Mouse (Mus musculus) myocyte (in vitro differentiated cells): Measurements from ENCODE around the gene Rpl23.
A peak's percentile ranks its signal among the peaks of the same experiment; 100 is the strongest.

Source experiments
- CEBPB ChIP-seq: IDR thresholded peaks from 2 replicates; pipeline ENCODE4 v1.6.1; 2011; ENCODE audit warnings: mild to moderate bottlenecking, moderate library complexity; ENCODE audit not compliant: poor library complexity, insufficient read depth, severe bottlenecking
- E2F4 ChIP-seq: IDR thresholded peaks from one replicate; pipeline ENCODE4 v1.6.1; 2011; ENCODE audit warnings: mild to moderate bottlenecking, control low read depth, moderate library complexity; ENCODE audit not compliant: insufficient read depth
- MAX ChIP-seq: IDR thresholded peaks from one replicate; pipeline ENCODE4 v1.6.1; 2011; ENCODE audit warnings: low read depth, mild to moderate bottlenecking, control low read depth
- MYOD1 ChIP-seq, 3 experiments: IDR thresholded peaks; one replicate each; pipeline ENCODE4 v1.6.1; 2011; ENCODE audit warnings: control low read depth in 2 of 3, low read depth in 2 of 3, mild to moderate bottlenecking in 2 of 3, moderate library complexity in 1 of 3; ENCODE audit not compliant: insufficient read length in 2 of 3, control insufficient read depth in 1 of 3
- MYOG ChIP-seq, 3 experiments: IDR thresholded peaks; one replicate each; pipeline ENCODE4 v1.6.1; 2011; ENCODE audit warnings: control low read depth in 2 of 3, low read depth in 2 of 3, mild to moderate bottlenecking in 2 of 3; ENCODE audit not compliant: insufficient read length in 2 of 3, control insufficient read depth in 1 of 3, insufficient read depth in 1 of 3
- POLR2A ChIP-seq: IDR thresholded peaks from one replicate; pipeline ENCODE4 v1.6.1; 2011; ENCODE audit warnings: low read depth, mild to moderate bottlenecking, control low read depth, moderate library complexity; ENCODE audit not compliant: insufficient read length
- POLR2AphosphoS2 ChIP-seq: IDR thresholded peaks from one replicate; pipeline ENCODE4 v1.6.1; 2011; ENCODE audit warnings: low read depth, control low read depth; ENCODE audit not compliant: insufficient read length
- SRF ChIP-seq: IDR thresholded peaks from one replicate; pipeline ENCODE4 v1.6.1; 2011; ENCODE audit warnings: low read depth; ENCODE audit not compliant: control insufficient read depth, insufficient read length
- TCF12 ChIP-seq: IDR thresholded peaks from one replicate; pipeline ENCODE4 v1.6.1; 2011; ENCODE audit warnings: mild to moderate bottlenecking, control low read depth; ENCODE audit not compliant: poor library complexity, insufficient read depth, severe bottlenecking
- USF1 ChIP-seq: IDR thresholded peaks from one replicate; pipeline ENCODE4 v1.6.1; 2011; ENCODE audit warnings: low read depth, mild to moderate bottlenecking, control low read depth, moderate library complexity

DNA sequence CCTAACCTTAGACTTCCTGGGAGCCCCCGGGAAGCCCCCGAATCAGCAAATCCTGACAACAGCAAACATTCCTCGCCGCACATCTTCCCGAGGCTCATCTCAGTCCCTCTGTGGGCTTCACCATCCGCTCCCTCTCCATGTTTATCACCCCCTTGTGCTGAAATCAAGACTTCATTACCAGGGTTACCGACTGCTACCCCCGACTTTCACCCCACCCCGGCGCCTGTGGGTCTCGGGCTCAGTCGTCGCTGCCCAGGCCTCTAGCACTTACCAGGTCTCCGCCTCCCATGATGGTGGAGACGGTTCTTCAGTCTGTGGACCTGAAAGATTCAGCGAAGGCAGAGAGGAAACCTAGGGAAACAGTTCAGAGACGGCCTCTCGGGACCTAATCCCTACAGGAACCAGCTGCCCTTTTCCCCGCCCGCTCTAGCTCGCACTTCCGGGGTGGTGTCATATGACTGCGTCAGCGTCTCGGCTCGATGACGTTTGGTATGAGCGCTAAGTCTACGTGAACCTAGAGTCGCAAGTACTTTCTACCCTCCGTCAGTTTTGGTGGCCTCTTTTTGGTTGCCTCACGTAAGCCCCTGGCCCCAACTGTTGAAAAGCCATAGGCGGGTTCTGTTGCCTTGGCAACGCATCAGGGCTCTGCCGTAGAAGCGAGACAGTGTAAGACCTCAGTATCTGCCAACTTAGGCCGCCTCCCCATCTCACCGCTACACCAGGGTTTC, 15.9 kb downstream of the Rpl23 start, which contains the start of gene Cwc25:
- TF ChIP-seq POLR2AphosphoS2, result peak; percentile 68
- no peak for TF ChIP-seq CEBPB
- TF ChIP-seq POLR2A, result peak; percentile 77
- no peak for TF ChIP-seq MAX
- peak; percentile 3 for TF ChIP-seq TCF12
- peak; percentile 43 for TF ChIP-seq E2F4
- peak in 2 of 3 experiments; percentile 17 to 43 for TF ChIP-seq MYOG (IDR thresholded peaks at IDR 0.05; ENCODE audit: control insufficient read depth in 1 of 3, insufficient read depth in 1 of 3, insufficient read length in 2 of 3, low read depth in 2 of 3)
- peak in 2 of 3 experiments; percentile 19 to 59 for TF ChIP-seq MYOD1 (IDR thresholded peaks at IDR 0.05; ENCODE audit: control insufficient read depth in 1 of 3, insufficient read length in 2 of 3, low read depth in 2 of 3)
- peak; percentile 77 for TF ChIP-seq USF1
- peak; percentile 89 for TF ChIP-seq SRF
